Mouse (Mus musculus): ENCODE data around the gene Ksr1. TPM values are rescaled to one million over a fixed set of nuclear protein-coding genes. Genes with fewer than 3 reads are reported as not detected.

Ksr1 gene
- total RNA-seq, 2 experiments from 2014 or later, result 7.2 to 8.7 TPM

DNA sequence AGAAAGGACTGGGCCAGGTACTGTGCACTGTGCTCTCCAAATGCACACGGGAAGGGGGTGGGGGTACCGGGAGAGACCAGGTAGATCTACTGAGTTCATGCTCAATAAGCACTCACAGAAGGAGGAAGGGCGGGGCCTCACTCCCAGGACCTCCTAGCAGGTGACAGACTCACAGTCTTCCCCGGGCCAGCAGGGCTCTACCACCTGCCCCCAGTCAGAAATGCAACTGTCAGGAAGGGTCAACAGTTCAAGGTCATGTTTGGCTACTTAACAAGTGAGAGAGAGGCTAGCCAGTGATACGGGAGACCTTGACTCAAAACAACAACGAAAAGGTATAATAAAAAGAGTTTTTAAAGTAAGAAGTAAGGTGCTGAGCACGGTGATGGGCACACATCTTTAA lies 18.0 kb downstream of the Ksr1 start:
- no peak for ATAC-seq (replicated peaks; ENCODE audit: poor library complexity)

- no peak for ATAC-seq (replicated peaks; ENCODE audit: poor library complexity)
Measured at GRCm38 (mm10) chr11:79126963-79127362, 19.2 kb downstream of the Ksr1 start.

GRCm38 (mm10) chr11:79125775-79126174 lies 20.4 kb downstream of the Ksr1 start:
- peak; percentile 48 for ATAC-seq (replicated peaks; ENCODE audit: poor library complexity)

- ATAC-seq (replicated peaks; ENCODE audit: poor library complexity), result peak; percentile 12; the same call in 1 of the 2 replicates
Measured at GRCm38 (mm10) chr11:79122556-79122955, 23.7 kb downstream of the Ksr1 start.

DNA sequence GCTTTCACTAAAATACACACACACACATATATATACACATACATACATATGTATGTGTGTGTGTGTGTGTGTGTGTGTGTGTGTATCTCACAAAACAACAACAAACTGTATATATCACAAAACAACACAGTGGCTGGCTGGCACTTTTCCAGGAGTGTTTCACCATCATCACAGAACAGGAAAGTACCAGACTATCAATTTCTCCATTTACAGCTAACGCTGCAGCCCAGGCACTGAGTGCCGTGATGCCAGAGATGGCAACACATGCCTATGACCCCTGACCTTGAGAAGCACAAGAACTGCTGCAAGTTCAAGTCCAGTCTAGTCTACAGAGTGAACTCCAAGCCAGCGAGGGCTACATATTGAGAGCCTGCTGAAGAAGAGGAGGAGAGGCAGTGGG lies 26.1 kb downstream of the Ksr1 start:
- ATAC-seq (replicated peaks; ENCODE audit: poor library complexity), result no peak

DNA sequence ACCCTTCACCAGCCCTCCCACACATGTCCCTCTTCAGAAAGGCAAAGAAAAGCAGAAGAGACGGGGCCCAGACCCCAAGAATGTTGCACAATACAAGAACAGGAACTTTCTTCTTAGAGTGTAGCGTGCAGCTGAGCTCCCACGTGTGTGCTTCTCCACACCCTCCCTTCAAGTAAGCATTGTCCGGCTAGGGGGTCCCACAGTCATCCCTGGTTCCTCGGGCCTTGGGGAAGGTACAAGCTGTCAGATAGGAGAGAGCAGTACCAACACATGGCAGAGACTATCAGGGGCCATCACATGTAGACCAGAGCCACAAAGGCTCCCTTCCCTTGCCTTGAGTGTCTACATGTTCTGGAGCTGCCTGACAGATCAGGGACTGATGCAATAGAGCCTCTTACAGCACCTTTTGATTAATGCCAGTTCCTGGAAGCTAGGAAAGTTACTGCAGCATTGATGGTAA lies 27.3 kb downstream of the Ksr1 start:
- peak; percentile 86 for ATAC-seq (replicated peaks; ENCODE audit: poor library complexity)

GRCm38 (mm10) chr11:79116665-79117064 lies 29.5 kb downstream of the Ksr1 start:
- ATAC-seq (replicated peaks; ENCODE audit: poor library complexity), result no peak

DNA sequence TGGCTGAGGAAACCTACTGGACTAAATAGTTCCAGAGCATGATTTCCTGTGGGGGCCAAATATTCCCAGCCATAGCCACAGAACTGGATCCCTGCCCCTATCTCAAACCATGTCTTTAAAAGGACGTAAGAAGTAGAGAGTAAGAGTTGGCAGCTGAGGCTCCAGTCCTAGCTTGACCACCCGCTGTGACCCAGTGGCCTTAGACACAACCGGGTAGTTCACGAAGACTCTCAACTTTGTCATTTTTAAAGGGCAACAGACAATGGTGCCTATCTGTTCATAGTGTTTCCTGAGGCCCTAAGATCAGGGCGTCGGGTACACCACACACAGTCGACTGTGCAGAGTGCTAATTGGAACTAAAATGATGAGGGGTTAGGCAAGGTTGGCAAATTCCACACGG lies 30.5 kb downstream of the Ksr1 start:
- no peak for ATAC-seq (replicated peaks; ENCODE audit: poor library complexity)

DNA sequence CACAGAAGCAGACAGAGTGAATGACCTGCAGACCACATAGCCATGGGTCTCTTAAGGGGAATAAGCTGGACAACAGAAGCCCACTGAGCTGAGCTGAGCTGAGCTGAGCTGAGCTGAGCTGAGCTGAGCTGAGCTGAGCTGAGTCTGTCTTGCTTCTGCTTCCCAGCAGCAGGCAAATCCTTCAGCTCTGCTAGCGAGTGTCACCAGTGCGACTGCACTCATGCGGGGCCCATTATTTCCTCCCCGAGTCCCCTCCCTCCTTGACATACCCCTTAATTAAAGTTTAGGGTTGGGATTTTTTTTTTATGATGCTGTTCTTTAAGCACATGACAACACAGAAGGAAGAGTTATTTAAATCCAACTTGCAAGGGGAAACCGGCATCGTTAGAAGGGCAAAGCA lies 32.1 kb downstream of the Ksr1 start:
- ATAC-seq (replicated peaks; ENCODE audit: poor library complexity), result no peak

DNA sequence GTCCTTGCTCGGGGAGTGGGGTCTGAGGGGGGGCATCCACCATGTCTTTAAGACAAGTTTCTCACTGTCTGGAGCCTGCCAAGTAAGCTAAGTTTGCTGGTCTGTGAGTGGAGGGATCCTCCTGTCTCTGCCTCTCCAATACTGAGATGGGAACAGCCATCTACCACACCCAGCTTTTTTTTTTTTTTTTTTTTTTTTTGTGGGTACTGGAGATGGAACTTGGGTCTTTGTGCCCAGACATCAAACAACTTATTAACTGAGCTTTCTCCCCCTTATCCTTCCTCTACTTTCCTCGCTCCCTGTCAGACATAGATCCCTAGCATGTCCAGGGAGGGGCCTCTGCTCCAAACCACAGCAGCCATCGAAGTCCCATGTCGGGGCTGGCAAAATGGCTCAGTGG lies 32.8 kb downstream of the Ksr1 start:
- ATAC-seq (replicated peaks; ENCODE audit: poor library complexity), result no peak

GRCm38 (mm10) chr11:79112559-79113302 lies 33.5 kb downstream of the Ksr1 start:
- peak; percentile 39; the same call in 1 of the 2 replicates for ATAC-seq (replicated peaks; ENCODE audit: poor library complexity)

GRCm38 (mm10) chr11:79111864-79112558 lies 34.2 kb downstream of the Ksr1 start:
- peak; percentile 32; the same call in 1 of the 2 replicates for ATAC-seq (replicated peaks; ENCODE audit: poor library complexity)

DNA sequence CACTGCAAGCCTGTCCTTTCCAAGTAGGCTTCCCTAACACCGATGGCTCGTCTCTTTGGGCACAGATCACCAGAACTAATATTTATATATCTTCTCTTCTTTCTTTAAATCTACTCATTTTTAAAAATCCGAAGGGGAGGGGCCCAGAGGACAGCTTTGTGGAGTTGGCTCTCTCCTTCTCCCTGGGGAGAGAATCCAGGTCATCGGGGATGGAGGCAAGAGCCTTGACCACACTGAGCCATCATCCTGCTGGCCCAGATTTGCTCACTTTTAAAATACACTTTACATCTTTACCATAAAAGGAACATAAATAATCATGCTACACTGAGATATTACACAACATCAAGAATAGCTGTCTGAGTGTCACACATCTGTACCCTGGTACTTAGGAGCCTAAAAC lies 35.8 kb downstream of the Ksr1 start:
- no peak for ATAC-seq (replicated peaks; ENCODE audit: poor library complexity)

DNA sequence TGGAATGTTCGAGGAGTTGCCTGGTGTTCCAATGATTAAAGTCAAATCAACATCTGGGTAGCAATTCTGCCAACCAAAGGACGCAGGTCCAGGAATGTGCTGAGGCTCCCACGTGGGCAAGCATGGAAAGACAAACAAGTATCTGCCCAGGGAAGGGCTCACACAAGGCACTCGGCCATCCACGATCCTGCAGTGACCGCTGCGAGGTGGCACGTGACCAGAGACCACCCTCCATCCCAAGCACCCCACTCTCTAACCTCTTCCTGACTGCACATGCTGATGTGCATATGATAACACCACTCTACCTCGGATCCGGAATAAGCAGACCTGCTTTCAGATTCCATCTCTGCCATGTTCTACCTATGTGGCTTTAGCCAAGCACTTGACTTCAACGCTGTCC lies 38.3 kb downstream of the Ksr1 start:
- no peak for ATAC-seq (replicated peaks; ENCODE audit: poor library complexity)

GRCm38 (mm10) chr11:79104998-79105397 lies 41.2 kb downstream of the Ksr1 start:
- no peak for ATAC-seq (replicated peaks; ENCODE audit: poor library complexity)

DNA sequence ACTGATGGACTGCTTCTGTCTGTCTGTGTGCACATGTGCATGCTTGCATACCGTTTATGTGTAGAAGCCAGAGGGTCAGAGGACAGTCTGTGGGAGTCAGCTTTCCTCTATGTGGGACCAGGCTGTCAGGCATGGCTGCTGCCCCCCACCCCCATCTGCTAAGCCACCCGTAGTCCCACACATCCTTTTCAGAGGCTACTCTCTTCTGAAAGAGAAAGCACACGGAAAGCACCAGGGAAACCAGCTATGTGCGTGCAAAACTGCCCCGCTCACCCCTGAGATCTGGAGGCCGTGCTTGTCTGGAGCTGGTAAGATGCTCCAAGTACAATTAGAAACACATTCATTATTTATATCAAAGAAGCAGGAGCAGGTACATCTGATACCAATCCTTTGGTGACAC lies 41.7 kb downstream of the Ksr1 start:
- no peak for ATAC-seq (replicated peaks; ENCODE audit: poor library complexity)

- ATAC-seq (replicated peaks; ENCODE audit: poor library complexity), result no peak
Measured at GRCm38 (mm10) chr11:79104096-79104495, 42.1 kb downstream of the Ksr1 start.

DNA sequence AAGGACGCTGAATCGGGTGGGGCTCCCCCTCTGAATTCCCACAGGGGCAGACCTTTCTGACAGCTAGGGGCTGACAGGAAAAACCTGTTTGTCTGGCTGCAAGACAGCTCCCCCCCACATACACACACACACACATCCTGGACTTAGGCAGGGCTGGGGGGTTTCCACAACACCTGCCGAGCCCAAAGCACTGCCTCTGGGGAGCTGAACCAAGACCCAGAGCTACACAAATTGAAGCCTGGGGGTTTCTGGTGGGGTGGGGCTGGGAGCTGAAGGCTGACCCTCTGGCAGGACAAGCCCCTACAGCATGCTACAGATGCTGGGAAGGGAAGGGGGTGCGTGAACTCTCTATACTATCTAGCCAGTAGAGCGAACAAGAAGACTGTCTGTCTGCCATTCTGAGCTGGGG lies 42.7 kb downstream of the Ksr1 start:
- no peak for ATAC-seq (replicated peaks; ENCODE audit: poor library complexity)

GRCm38 (mm10) chr11:79102280-79102679 lies 43.9 kb downstream of the Ksr1 start:
- ATAC-seq (replicated peaks; ENCODE audit: poor library complexity), result peak; percentile 61

DNA sequence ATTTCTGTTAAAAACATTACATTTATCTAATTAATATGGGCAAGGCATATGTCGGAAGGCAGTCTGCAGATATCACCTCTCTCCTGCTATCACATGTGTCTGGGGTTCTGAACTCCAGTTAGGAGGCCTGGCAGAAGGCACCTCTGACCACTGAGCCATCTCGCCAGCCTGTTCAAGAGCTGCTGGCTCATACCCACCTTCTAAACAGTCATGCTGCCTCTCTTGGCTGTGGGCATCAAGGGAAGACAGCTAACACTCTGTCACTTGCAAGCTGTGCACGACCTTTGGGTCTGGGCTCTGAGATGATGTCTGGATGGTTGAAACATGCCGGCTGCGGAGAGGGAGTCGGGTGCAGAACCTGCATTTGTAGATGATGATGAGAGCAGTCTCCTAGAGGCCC lies 44.6 kb downstream of the Ksr1 start:
- no peak for ATAC-seq (replicated peaks; ENCODE audit: poor library complexity)

- ATAC-seq (replicated peaks; ENCODE audit: poor library complexity), result no peak
Measured at GRCm38 (mm10) chr11:79099032-79099431, 47.2 kb downstream of the Ksr1 start.

DNA sequence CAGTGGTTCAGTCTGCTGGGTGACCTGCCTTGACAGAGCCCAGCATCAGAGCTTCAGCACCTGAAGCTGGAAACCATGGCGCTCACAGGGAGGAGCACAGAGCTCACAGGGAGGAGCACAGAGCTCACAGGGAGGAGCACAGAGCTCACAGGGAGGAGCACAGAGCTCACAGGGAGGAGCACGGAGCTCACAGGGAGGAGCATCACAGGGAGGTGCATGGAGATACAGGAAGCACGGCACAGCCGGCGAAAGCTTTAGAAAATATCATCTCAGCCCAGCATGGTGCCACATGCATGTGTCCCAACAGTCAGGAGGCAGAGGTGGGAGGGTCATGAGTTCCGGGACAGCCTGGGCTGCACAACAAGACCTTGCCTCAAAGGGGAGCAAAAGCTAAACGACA lies 48.5 kb downstream of the Ksr1 start:
- ATAC-seq (replicated peaks; ENCODE audit: poor library complexity), result no peak

Measured in megakaryocyte progenitor cell, adult 5-6 weeks (primary cell).